Mouse (Mus musculus): ENCODE measurements around the gene Depdc1b. TPM values are rescaled to one million over a fixed set of nuclear protein-coding genes. Genes with fewer than 3 reads are reported as not detected.

Depdc1b gene
- polyA plus RNA-seq (2012; ENCODE audit: low replicate concordance) = 0.84 and 1.7 TPM in 2 replicates

GRCm38 (mm10) chr13:108315702-108316486 lies at the start of gene Depdc1b:
Depdc1b (plus strand) TSS chr13:108316332.

GRCm38 (mm10) chr13:108449116-108450097 lies 133.3 kb downstream of the Depdc1b start, which contains the start of gene Pde4d:
Pde4d (plus strand) TSS chr13:108449948.

Other genes with a start within 250 kb of the Depdc1b start
- gene Ndufaf2, start 157.7 kb upstream of the Depdc1b start, polyA plus RNA-seq (2012; ENCODE audit: low replicate concordance) = 23.9 and 24.7 TPM in 2 replicates
- 0.33 and 1.4 TPM in 2 replicates for gene Ercc8, start 157.6 kb upstream of the Depdc1b start, polyA plus RNA-seq (2012; ENCODE audit: low replicate concordance)
- gene Elovl7, start 101.9 kb upstream of the Depdc1b start, polyA plus RNA-seq (2012; ENCODE audit: low replicate concordance) = not detected in 2 replicates
- 4.4 and 5.2 TPM in 2 replicates for gene Pde4d, start 133.6 kb downstream of the Depdc1b start, polyA plus RNA-seq (2012; ENCODE audit: low replicate concordance)